Comparison of ENCODE assay signal across 27 mouse cellular contexts in the genomic region with DNA sequence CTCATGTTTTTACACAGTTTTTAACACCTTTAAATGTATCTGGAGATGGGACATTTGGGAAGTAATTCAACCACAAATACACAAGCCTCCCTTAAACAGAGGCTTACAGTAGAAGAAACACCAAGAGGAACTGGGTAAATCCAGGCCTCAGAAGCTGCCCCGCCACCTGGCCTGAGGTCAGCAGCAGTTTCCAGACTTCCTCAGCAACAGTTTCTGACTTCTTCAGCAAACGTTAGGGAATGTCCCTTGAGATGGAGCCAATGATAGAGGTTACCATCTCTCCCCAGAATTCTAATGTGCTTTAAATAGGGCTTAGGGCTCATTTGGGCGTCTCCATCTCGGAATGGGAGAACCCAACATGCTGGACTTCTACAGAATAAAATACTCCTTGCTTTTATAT. TPM values are rescaled to one million over a fixed set of nuclear protein-coding genes. Genes with fewer than 3 reads are reported as not detected.
DNase-seq lines count a peak whose midpoint lies in the region; ATAC-seq and TF ChIP-seq lines count a peak whose summit lies in the region.
"Had no signal": no experiment of that assay in that cellular context is flagged by ENCODE, and none has a peak within 500 bp of the region (broad histone marks: within the 10 kb centered on the region; RNA-seq: fewer than 3 reads in every experiment).

No protein-coding gene starts in this region.

- H3K36me3 ChIP-seq in testis, adult 2 months (ENCODE audit: control insufficient read depth, insufficient read depth, low read length), result no peaks in the 10 kb centered on the region
- H3K36me3 ChIP-seq: embryonic facial prominence, embryonic 12.5 days; embryonic facial prominence, embryonic 15.5 days; heart, embryonic 12.5 days; heart, embryonic 15.5 days; hindbrain, embryonic 13.5 days; intestine, embryonic 15.5 days had no signal

- TF ChIP-seq POLR2A in testis, adult 2 months (IDR thresholded peaks at IDR 0.05; ENCODE audit: control insufficient read depth, low read depth, low read length), result no peak

- H3K4me1 ChIP-seq in testis, adult 2 months (ENCODE audit: control insufficient read depth, insufficient read depth, low read length), result no peaks in the 10 kb centered on the region
- H3K4me1 ChIP-seq: embryonic facial prominence, embryonic 12.5 days; embryonic facial prominence, embryonic 15.5 days; heart, embryonic 15.5 days; hindbrain, embryonic 10.5 days; hindbrain, embryonic 13.5 days; intestine, embryonic 15.5 days had no signal

- 0 out of 2 replicates have a peak overlapping the region, but pooled peaks have one; percentile 32 for H3K27ac ChIP-seq in testis, adult 2 months (ENCODE audit: control insufficient read depth, insufficient read depth, low read depth, low read length)
- H3K27ac ChIP-seq: embryonic facial prominence, embryonic 12.5 days; embryonic facial prominence, embryonic 15.5 days; heart, embryonic 15.5 days; hindbrain, embryonic 10.5 days; hindbrain, embryonic 13.5 days; intestine, embryonic 15.5 days had no signal

- no peak for DNase-seq in testis, postnatal 10 days (ENCODE audit: low spot score)
- DNase-seq in left cerebral cortex, postnatal 25 days (ENCODE audit: low spot score in 2 of 2), result no peak
- DNase-seq in urinary bladder, adult 18-20 months (ENCODE audit: low spot score in 2 of 2), result no peak
- DNase-seq: adrenal gland, adult 8-10 months; adrenal gland, postnatal 25 days; cerebellum, adult 11-12 months; cerebellum, adult 9-10 months; cerebellum, postnatal 14 days; forebrain, postnatal 0 days; gastrocnemius, postnatal 25 days; heart, postnatal 10 days; heart, postnatal 36 days had no signal

- no peak overlapping the region for H3K4me3 ChIP-seq in testis, adult 2 months (ENCODE audit: control insufficient read depth, low read depth, low read length)
- H3K4me3 ChIP-seq: embryonic facial prominence, embryonic 12.5 days; embryonic facial prominence, embryonic 15.5 days; heart, embryonic 12.5 days; heart, embryonic 15.5 days; hindbrain, embryonic 10.5 days; hindbrain, embryonic 13.5 days; intestine, embryonic 15.5 days had no signal

- no peaks in the 10 kb centered on the region for H3K27me3 ChIP-seq in testis, adult 2 months (ENCODE audit: control insufficient read depth, insufficient read depth, low read length)
- H3K27me3 ChIP-seq: embryonic facial prominence, embryonic 12.5 days; embryonic facial prominence, embryonic 15.5 days; heart, embryonic 12.5 days; heart, embryonic 15.5 days; hindbrain, embryonic 13.5 days; intestine, embryonic 15.5 days had no signal

- ATAC-seq in common myeloid progenitor, adult 5-6 weeks (replicated peaks; ENCODE audit: low read depth, poor library complexity, severe bottlenecking), result peak; percentile 66
- ATAC-seq in megakaryocyte progenitor cell, adult 5-6 weeks (replicated peaks; ENCODE audit: poor library complexity), result peak; percentile 58
- no peak for ATAC-seq in frontal cortex, adult (ENCODE audit: low TSS enrichment)
- ATAC-seq: activated CD4-positive, CD25-positive, alpha-beta regulatory T cell, adult 4 months; CD4-positive, CD25-positive, alpha-beta regulatory T cell, adult 4 months; forebrain, embryonic 14.5 days; forebrain, postnatal 0 days; hindbrain, embryonic 16.5 days; intestine, embryonic 15.5 days had no signal

- no peak for TF ChIP-seq CTCF in testis, adult 2 months (IDR thresholded peaks at IDR 0.05; ENCODE audit: control insufficient read depth, insufficient read depth, insufficient replicate concordance, low read depth, low read length)

- intact Hi-C loops in left cerebral cortex, postnatal 25 days (cut with DNase I), result no loop called here

RNA-seq across cellular contexts. Expression of gene Rad54l2, which starts 10.7 kb away (rescaled TPM):
- 13.1 and 18.2 TPM in 2 replicates for polyA plus RNA-seq in testis, adult 2 months (2012; rRNA removed)
- total RNA-seq in common myeloid progenitor, adult 5-6 weeks (2017), result 16.2 and 21.5 TPM in 2 replicates
- total RNA-seq in megakaryocyte progenitor cell, adult 5-6 weeks (2015), result 11.4 and 12.8 TPM in 2 replicates
- 11.0 and 19.8 TPM in 2 replicates for total RNA-seq in megakaryocyte progenitor cell, adult 5-6 weeks (2017)
- total RNA-seq in left cerebral cortex, postnatal 25 days (2021), result 10 to 100 TPM; 16.5 to 17.1 TPM

RNA-seq across cellular contexts. Expression of gene Dcaf1, which starts 43.4 kb away (rescaled TPM):
- polyA plus RNA-seq in testis, adult 2 months (2012; rRNA removed), result 56.6 and 71.0 TPM in 2 replicates
- total RNA-seq in common myeloid progenitor, adult 5-6 weeks (2017), result 52.9 and 79.1 TPM in 2 replicates
- 67.7 and 74.1 TPM in 2 replicates for total RNA-seq in megakaryocyte progenitor cell, adult 5-6 weeks (2015)
- 38.1 and 50.1 TPM in 2 replicates for total RNA-seq in megakaryocyte progenitor cell, adult 5-6 weeks (2017)
- total RNA-seq in left cerebral cortex, postnatal 25 days (2021), result 10 to 100 TPM; 27.2 to 39.0 TPM
